ENCODE assay signal across 12 mouse cellular contexts in genomic region chr10:44493818-44494492, GRCm38 (mm10).
"Had no signal": no experiment of that assay in that cellular context is flagged by ENCODE, and none has a peak within 500 bp of the region (broad histone marks: within the 10 kb centered on the region; RNA-seq: fewer than 3 reads in every experiment).

No protein-coding gene starts in this region.

- ATAC-seq: liver, embryonic 12.5 days had no signal

- H3K27me3 ChIP-seq: kidney, embryonic 15.5 days; limb, embryonic 15.5 days; liver, embryonic 12.5 days; lung, embryonic 15.5 days; midbrain, embryonic 13.5 days; neural tube, embryonic 15.5 days had no signal

- H3K4me2 ChIP-seq: kidney, embryonic 15.5 days; limb, embryonic 15.5 days; liver, embryonic 12.5 days; lung, embryonic 15.5 days; midbrain, embryonic 13.5 days; neural tube, embryonic 15.5 days had no signal

- H3K9me3 ChIP-seq: kidney, embryonic 15.5 days; limb, embryonic 15.5 days; liver, embryonic 12.5 days; lung, embryonic 15.5 days; midbrain, embryonic 13.5 days; neural tube, embryonic 15.5 days had no signal

- H3K4me3 ChIP-seq: kidney, embryonic 15.5 days; limb, embryonic 15.5 days; liver, embryonic 12.5 days; lung, embryonic 15.5 days; midbrain, embryonic 13.5 days; myocyte; neural tube, embryonic 15.5 days had no signal

- H3K27ac ChIP-seq: kidney, embryonic 15.5 days; limb, embryonic 15.5 days; liver, embryonic 12.5 days; lung, embryonic 15.5 days; midbrain, embryonic 13.5 days; neural tube, embryonic 15.5 days had no signal

- H3K36me3 ChIP-seq: kidney, embryonic 15.5 days; limb, embryonic 15.5 days; liver, embryonic 12.5 days; lung, embryonic 15.5 days; midbrain, embryonic 13.5 days; neural tube, embryonic 15.5 days had no signal

- DNase-seq: kidney, adult 18-20 months; kidney, postnatal 14 days; right cerebral cortex, postnatal 4 days; spleen, adult 18-20 months; thymus, postnatal 36 days had no signal

- H3K4me1 ChIP-seq: limb, embryonic 15.5 days; liver, embryonic 12.5 days; midbrain, embryonic 13.5 days; neural tube, embryonic 15.5 days had no signal

- H3K9ac ChIP-seq: kidney, embryonic 15.5 days; limb, embryonic 15.5 days; liver, embryonic 12.5 days; lung, embryonic 15.5 days; midbrain, embryonic 13.5 days; neural tube, embryonic 15.5 days had no signal
